Mouse (Mus musculus): ENCODE results near the gene Ncs1. TPM values are rescaled to one million over a fixed set of nuclear protein-coding genes. Genes with fewer than 3 reads are reported as not detected.

The Ncs1 gene
- polyA plus RNA-seq, 1 experiment: 0.75 TPM

GRCm38 (mm10) chr2:31241639-31242038 lies 4.0 kb upstream of the Ncs1 start:
- Histone ChIP-seq H3K27me3 (ENCODE audit: control insufficient read depth, insufficient read depth, low read length) (peaks cover 24% of the 10 kb centered on the region), H3K4me1 (ENCODE audit: control insufficient read depth, insufficient read depth, insufficient read length, low read length) (peaks cover 5% of the 10 kb centered on the region; the same call in 1 of the 2 replicates), H3K27ac (ENCODE audit: insufficient read depth, low read depth, low read length) (no peak overlapping the region), H3K36me3 (ENCODE audit: control insufficient read depth, insufficient read depth, low read length) (no peaks in the 10 kb centered on the region), H3K4me3 (ENCODE audit: low read depth, low read length) (no peak overlapping the region)
- WGBS: 16% methylated on average over 7 of the region's 7 CpGs
- TF ChIP-seq CTCF (IDR thresholded peaks at IDR 0.05; ENCODE audit: extremely low read depth, insufficient read length, insufficient replicate concordance, low read depth, low read length): no peak
- TF ChIP-seq POLR2A (IDR thresholded peaks at IDR 0.05; ENCODE audit: low read depth, low read length): no peak

- WGBS: 54% methylated on average over 8 of the region's 8 CpGs
- Histone ChIP-seq H3K4me3 (ENCODE audit: low read depth, low read length) (no peak overlapping the region), H3K4me1 (ENCODE audit: control insufficient read depth, insufficient read depth, insufficient read length, low read length) (peaks cover 5% of the 10 kb centered on the region; the same call in 1 of the 2 replicates), H3K27me3 (ENCODE audit: control insufficient read depth, insufficient read depth, low read length) (peaks cover 30% of the 10 kb centered on the region), H3K27ac (ENCODE audit: insufficient read depth, low read depth, low read length) (no peak overlapping the region), H3K36me3 (ENCODE audit: control insufficient read depth, insufficient read depth, low read length) (no peaks in the 10 kb centered on the region)
- 0 out of 2 replicates have a peak, but pooled peaks have one; percentile 24 for TF ChIP-seq POLR2A (IDR thresholded peaks at IDR 0.05; ENCODE audit: low read depth, low read length)
- TF ChIP-seq CTCF (IDR thresholded peaks at IDR 0.05; ENCODE audit: extremely low read depth, insufficient read length, insufficient replicate concordance, low read depth, low read length): no peak
These were observed 1.4 kb upstream of the Ncs1 start for GRCm38 (mm10) chr2:31244216-31244615.

GRCm38 (mm10) chr2:31245051-31245450 lies 572 bp upstream of the Ncs1 start:
- no peak overlapping the region for H3K27ac ChIP-seq (ENCODE audit: insufficient read depth, low read depth, low read length)
- WGBS: 39% methylated on average over 5 of the region's 5 CpGs
- no peak for TF ChIP-seq POLR2A (IDR thresholded peaks at IDR 0.05; ENCODE audit: low read depth, low read length)
- TF ChIP-seq CTCF (IDR thresholded peaks at IDR 0.05; ENCODE audit: extremely low read depth, insufficient read length, insufficient replicate concordance, low read depth, low read length): no peak
- H3K4me1 ChIP-seq (ENCODE audit: control insufficient read depth, insufficient read depth, insufficient read length, low read length): peaks cover 5% of the 10 kb centered on the region; the same call in 1 of the 2 replicates
- no peaks in the 10 kb centered on the region for H3K36me3 ChIP-seq (ENCODE audit: control insufficient read depth, insufficient read depth, low read length)
- H3K4me3 ChIP-seq (ENCODE audit: low read depth, low read length): peak overlapping the region; percentile 69
- peaks cover 30% of the 10 kb centered on the region for H3K27me3 ChIP-seq (ENCODE audit: control insufficient read depth, insufficient read depth, low read length)

- no peak overlapping the region for H3K27ac ChIP-seq (ENCODE audit: insufficient read depth, low read depth, low read length)
- peaks cover 33% of the 10 kb centered on the region for H3K27me3 ChIP-seq (ENCODE audit: control insufficient read depth, insufficient read depth, low read length)
- 3% methylated on average over 41 of the region's 41 CpGs for WGBS
- peak overlapping the region; percentile 69 for H3K4me3 ChIP-seq (ENCODE audit: low read depth, low read length)
- no peak for TF ChIP-seq CTCF (IDR thresholded peaks at IDR 0.05; ENCODE audit: extremely low read depth, insufficient read length, insufficient replicate concordance, low read depth, low read length)
- no peak for TF ChIP-seq POLR2A (IDR thresholded peaks at IDR 0.05; ENCODE audit: low read depth, low read length)
- H3K36me3 ChIP-seq (ENCODE audit: control insufficient read depth, insufficient read depth, low read length): no peaks in the 10 kb centered on the region
- peaks cover 5% of the 10 kb centered on the region; the same call in 1 of the 2 replicates for H3K4me1 ChIP-seq (ENCODE audit: control insufficient read depth, insufficient read depth, insufficient read length, low read length)
These were observed 788 bp downstream of the Ncs1 start for GRCm38 (mm10) chr2:31246251-31246971.

- WGBS: 90% methylated on average over 6 of the region's 6 CpGs
These were observed 3.2 kb downstream of the Ncs1 start for GRCm38 (mm10) chr2:31248856-31249255.

GRCm38 (mm10) chr2:31252167-31252566 lies 6.5 kb downstream of the Ncs1 start:
- H3K27me3 ChIP-seq (ENCODE audit: control insufficient read depth, insufficient read depth, low read length): peaks cover 4% of the 10 kb centered on the region; the same call in 1 of the 2 replicates
- no peaks in the 10 kb centered on the region for H3K36me3 ChIP-seq (ENCODE audit: control insufficient read depth, insufficient read depth, low read length)
- peaks cover 4% of the 10 kb centered on the region for H3K4me1 ChIP-seq (ENCODE audit: control insufficient read depth, insufficient read depth, insufficient read length, low read length)
- WGBS: 61% methylated on average over 4 of the region's 4 CpGs
- H3K27ac ChIP-seq (ENCODE audit: insufficient read depth, low read depth, low read length): no peak overlapping the region
- no peak overlapping the region for H3K4me3 ChIP-seq (ENCODE audit: low read depth, low read length)
- TF ChIP-seq POLR2A (IDR thresholded peaks at IDR 0.05; ENCODE audit: low read depth, low read length) (no peak), CTCF (IDR thresholded peaks at IDR 0.05; ENCODE audit: extremely low read depth, insufficient read length, insufficient replicate concordance, low read depth, low read length) (no peak)

More at GRCm38 (mm10) chr2:31248856-31249255, 3.2 kb downstream of the Ncs1 start:
- Histone ChIP-seq H3K4me3 (ENCODE audit: low read depth, low read length) (no peak overlapping the region), H3K4me1 (ENCODE audit: control insufficient read depth, insufficient read depth, insufficient read length, low read length) (peaks cover 5% of the 10 kb centered on the region; the same call in 1 of the 2 replicates), H3K27me3 (ENCODE audit: control insufficient read depth, insufficient read depth, low read length) (peaks cover 33% of the 10 kb centered on the region), H3K36me3 (ENCODE audit: control insufficient read depth, insufficient read depth, low read length) (no peaks in the 10 kb centered on the region), H3K27ac (ENCODE audit: insufficient read depth, low read depth, low read length) (no peak overlapping the region)
- TF ChIP-seq POLR2A (IDR thresholded peaks at IDR 0.05; ENCODE audit: low read depth, low read length) (no peak), CTCF (IDR thresholded peaks at IDR 0.05; ENCODE audit: extremely low read depth, insufficient read length, insufficient replicate concordance, low read depth, low read length) (no peak)

GRCm38 (mm10) chr2:31253463-31253862 lies 7.8 kb downstream of the Ncs1 start:
- no peaks in the 10 kb centered on the region for H3K36me3 ChIP-seq (ENCODE audit: control insufficient read depth, insufficient read depth, low read length)
- TF ChIP-seq POLR2A (IDR thresholded peaks at IDR 0.05; ENCODE audit: low read depth, low read length) (no peak), CTCF (IDR thresholded peaks at IDR 0.05; ENCODE audit: extremely low read depth, insufficient read length, insufficient replicate concordance, low read depth, low read length) (no peak)
- no peak overlapping the region for H3K27ac ChIP-seq (ENCODE audit: insufficient read depth, low read depth, low read length)
- peaks cover 4% of the 10 kb centered on the region for H3K4me1 ChIP-seq (ENCODE audit: control insufficient read depth, insufficient read depth, insufficient read length, low read length)
- H3K27me3 ChIP-seq (ENCODE audit: control insufficient read depth, insufficient read depth, low read length): 0 out of 2 replicates have a peak, but pooled peaks cover 2% of the 10 kb centered on the region
- H3K4me3 ChIP-seq (ENCODE audit: low read depth, low read length): no peak overlapping the region
- 83% methylated on average over 3 of the region's 3 CpGs for WGBS
